ENCODE assay signal across 37 mouse cellular contexts in the genomic region with DNA sequence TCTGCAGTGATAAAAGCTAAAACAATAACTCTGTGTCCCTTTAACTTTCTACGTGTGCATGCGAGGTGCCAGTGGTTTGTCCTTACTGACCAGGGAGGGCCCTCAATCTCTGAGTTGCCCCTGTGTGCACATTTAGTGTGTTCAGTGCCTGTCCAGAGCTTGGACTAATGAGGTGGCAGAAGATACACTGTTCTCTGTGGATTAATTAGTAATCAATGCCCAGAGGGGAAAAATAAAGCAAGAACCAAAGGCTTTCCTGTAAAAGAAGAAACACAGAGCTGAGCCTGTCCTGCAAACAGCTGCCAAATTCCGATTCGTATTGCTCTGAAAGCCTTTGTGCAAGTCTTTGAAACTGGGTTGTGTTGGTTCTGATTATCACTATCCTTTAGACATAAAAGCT. TPM values are rescaled to one million over a fixed set of nuclear protein-coding genes. Genes with fewer than 3 reads are reported as not detected.
DNase-seq lines count a peak whose midpoint lies in the region; ATAC-seq and TF ChIP-seq lines count a peak whose summit lies in the region.
"Had no signal": no experiment of that assay in that cellular context is flagged by ENCODE, and none has a peak within 500 bp of the region (broad histone marks: within the 10 kb centered on the region; RNA-seq: fewer than 3 reads in every experiment).

No protein-coding gene starts in this region.

- H3K27ac ChIP-seq in heart, embryonic 15.5 days = no peak overlapping the region
- peak overlapping the region; percentile 84 for H3K27ac ChIP-seq in kidney, adult 2 months (ENCODE audit: insufficient read depth, low read depth, low read length)
- no peak overlapping the region for H3K27ac ChIP-seq in testis, adult 2 months (ENCODE audit: control insufficient read depth, insufficient read depth, low read depth, low read length)
- H3K27ac ChIP-seq: embryonic facial prominence, embryonic 13.5 days; forebrain, embryonic 10.5 days; forebrain, embryonic 15.5 days; hindbrain, embryonic 10.5 days; hindbrain, embryonic 15.5 days; kidney, postnatal 0 days; liver, embryonic 12.5 days; neural tube, embryonic 12.5 days; stomach, embryonic 15.5 days had no signal

- no peak overlapping the region for H3K4me3 ChIP-seq in heart, embryonic 15.5 days
- H3K4me3 ChIP-seq in kidney, adult 2 months (ENCODE audit: insufficient read depth, low read depth, low read length) = peak overlapping the region; percentile 46; the same call in 1 of the 2 replicates
- H3K4me3 ChIP-seq in testis, adult 2 months (ENCODE audit: control insufficient read depth, low read depth, low read length) = peak overlapping the region; percentile 92
- H3K4me3 ChIP-seq: embryonic facial prominence, embryonic 13.5 days; forebrain, embryonic 10.5 days; forebrain, embryonic 15.5 days; hindbrain, embryonic 10.5 days; hindbrain, embryonic 15.5 days; liver, embryonic 12.5 days; neural tube, embryonic 12.5 days; stomach, embryonic 15.5 days had no signal

- 0 out of 2 replicates have a peak, but pooled peaks cover 4% of the 10 kb centered on the region for H3K27me3 ChIP-seq in heart, embryonic 15.5 days
- H3K27me3 ChIP-seq in kidney, adult 2 months (replicated peaks; ENCODE audit: control insufficient read depth, insufficient read depth, low read length) = no peaks in the 10 kb centered on the region
- no peaks in the 10 kb centered on the region for H3K27me3 ChIP-seq in testis, adult 2 months (ENCODE audit: control insufficient read depth, insufficient read depth, low read length)
- H3K27me3 ChIP-seq: stomach, embryonic 15.5 days had no signal

- ATAC-seq in heart, embryonic 15.5 days (replicated peaks; ENCODE audit: insufficient number of reproducible peaks, insufficient read depth, low FRiP score, low read depth) = no peak
- ATAC-seq: forebrain, embryonic 15.5 days; inflammation-experienced regulatory T-cells, adult 6 months; liver, embryonic 12.5 days; liver, postnatal 0 days; midbrain, embryonic 16.5 days had no signal

- no peak for DNase-seq in heart, postnatal 14 days
- DNase-seq in kidney, adult 2 months = peak; percentile 65
- no peak for DNase-seq in kidney, postnatal 4 days
- DNase-seq in testis, postnatal 14 days (ENCODE audit: low spot score) = no peak
- no peak for DNase-seq in adipocyte (ENCODE audit: low spot score)
- DNase-seq: adrenal gland, adult 2 months; adrenal gland, postnatal 36 days; B cell, adult 2 months; cerebellum, adult 18-20 months; cerebellum, postnatal 10 days; gastrocnemius, postnatal 25 days; layer of hippocampus, postnatal 36 days; left cerebral cortex, postnatal 4 days; liver, postnatal 0 days; lung, postnatal 36 days; right cerebral cortex, postnatal 25 days; thymus, adult 18-20 months; thymus, postnatal 25 days had no signal

- intact Hi-C loops in heart, postnatal 14 days (cut with DNase I) = loop anchor here (5.0 kb wide), 1 partner anchor 67 kb away; the partner anchor contains the start of gene Upp1

- no peak overlapping the region for H3K9ac ChIP-seq in heart, embryonic 15.5 days
- H3K9ac ChIP-seq: embryonic facial prominence, embryonic 13.5 days; forebrain, embryonic 15.5 days; hindbrain, embryonic 15.5 days; liver, embryonic 12.5 days; liver, postnatal 0 days; neural tube, embryonic 12.5 days; stomach, embryonic 15.5 days had no signal

- no peak for TF ChIP-seq POLR2A in kidney, adult 2 months (IDR thresholded peaks at IDR 0.05; ENCODE audit: low read depth, low read length)
- no peak for TF ChIP-seq POLR2A in testis, adult 2 months (IDR thresholded peaks at IDR 0.05; ENCODE audit: control insufficient read depth, low read depth, low read length)

- peaks cover 22% of the 10 kb centered on the region for H3K4me1 ChIP-seq in heart, embryonic 15.5 days (replicated peaks)
- H3K4me1 ChIP-seq in kidney, adult 2 months (ENCODE audit: control insufficient read depth, insufficient read depth, low read length) = peaks cover 5% of the 10 kb centered on the region
- peaks cover 3% of the 10 kb centered on the region; the same call in 1 of the 2 replicates for H3K4me1 ChIP-seq in testis, adult 2 months (ENCODE audit: control insufficient read depth, insufficient read depth, low read length)

- H3K36me3 ChIP-seq in heart, embryonic 15.5 days = no peaks in the 10 kb centered on the region
- no peaks in the 10 kb centered on the region for H3K36me3 ChIP-seq in kidney, adult 2 months (ENCODE audit: control insufficient read depth, insufficient read depth, low read length)
- no peaks in the 10 kb centered on the region for H3K36me3 ChIP-seq in testis, adult 2 months (ENCODE audit: control insufficient read depth, insufficient read depth, low read length)
- H3K36me3 ChIP-seq: embryonic facial prominence, embryonic 13.5 days; forebrain, embryonic 10.5 days; forebrain, embryonic 15.5 days; hindbrain, embryonic 10.5 days; hindbrain, embryonic 15.5 days; liver, embryonic 12.5 days; neural tube, embryonic 12.5 days; stomach, embryonic 15.5 days had no signal

- TF ChIP-seq CTCF in kidney, adult 2 months (conservative IDR thresholded peaks at IDR 0.05; ENCODE audit: insufficient read depth, insufficient read length, low read depth, low read length) = no peak
- no peak for TF ChIP-seq CTCF in testis, adult 2 months (IDR thresholded peaks at IDR 0.05; ENCODE audit: control insufficient read depth, insufficient read depth, insufficient replicate concordance, low read depth, low read length)

- no peaks in the 10 kb centered on the region for H3K9me3 ChIP-seq in heart, embryonic 15.5 days (replicated peaks)
- H3K9me3 ChIP-seq: embryonic facial prominence, embryonic 13.5 days; forebrain, embryonic 10.5 days; forebrain, embryonic 15.5 days; hindbrain, embryonic 10.5 days; hindbrain, embryonic 15.5 days; liver, embryonic 12.5 days; neural tube, embryonic 12.5 days; stomach, embryonic 15.5 days had no signal

- peak overlapping the region; percentile 92 for H3K4me2 ChIP-seq in heart, embryonic 15.5 days
- H3K4me2 ChIP-seq: embryonic facial prominence, embryonic 13.5 days; forebrain, embryonic 15.5 days; liver, embryonic 12.5 days; midbrain, embryonic 11.5 days; neural tube, embryonic 12.5 days; stomach, embryonic 15.5 days had no signal

- 81% methylated on average over 4 of the region's 4 CpGs for whole genome bisulfite sequencing in heart, embryonic 15.5 days
- WGBS in kidney, adult 2 months = 62% methylated on average over 4 of the region's 4 CpGs

RNA-seq across cellular contexts. Expression of gene Sun3, which starts 1.4 kb away (rescaled TPM):
- polyA plus RNA-seq in heart, embryonic 15.5 days (2015; fragmentation: Nextera tagmentation; extraction: Ambion mirVana) = 0.49 and 0.82 TPM in 2 replicates
- 1 to 10 TPM; 2.7 to 2.8 TPM for total RNA-seq in heart, postnatal 14 days (2021)
- 1.3 and 1.4 TPM in 2 replicates for polyA plus RNA-seq in kidney, adult 2 months (2012; rRNA removed)
- polyA plus RNA-seq in testis, adult 2 months (2012; rRNA removed) = 51.6 and 68.1 TPM in 2 replicates
- total RNA-seq: adrenal gland, adult 2 months; adrenal gland, postnatal 36 days; common myeloid progenitor, adult 5-6 weeks; gastrocnemius, adult 18-20 months; gastrocnemius, postnatal 25 days; megakaryocyte, adult 5-6 weeks had no signal
- polyA plus RNA-seq: adrenal gland, adult 2 months; brain, embryonic 14.5 days; forebrain, embryonic 10.5 days; forebrain, embryonic 15.5 days; hindbrain, embryonic 10.5 days; inflammation-experienced regulatory T-cells, adult 6 months; limb, embryonic 14.5 days; liver, embryonic 12.5 days; liver, postnatal 0 days; midbrain, embryonic 11.5 days; neural tube, embryonic 12.5 days had no signal

RNA-seq across cellular contexts. Expression of gene Gm11992, which starts 1.8 kb away (rescaled TPM):
- polyA plus RNA-seq in heart, embryonic 15.5 days (2015; fragmentation: Nextera tagmentation; extraction: Ambion mirVana) = 3.3 and 5.1 TPM in 2 replicates
- total RNA-seq in heart, postnatal 14 days (2021) = 1 to 10 TPM; 1.1 TPM
- 22.0 and 28.5 TPM in 2 replicates for polyA plus RNA-seq in kidney, adult 2 months (2012; rRNA removed)
- 53.6 and 58.1 TPM in 2 replicates for polyA plus RNA-seq in testis, adult 2 months (2012; rRNA removed)
- total RNA-seq: gastrocnemius, adult 18-20 months; gastrocnemius, postnatal 25 days had no signal

RNA-seq across cellular contexts. Expression of gene Hus1, which starts 39.2 kb away (rescaled TPM):
- 12.3 and 12.6 TPM in 2 replicates for polyA plus RNA-seq in heart, embryonic 15.5 days (2015; fragmentation: Nextera tagmentation; extraction: Ambion mirVana)
- 10 to 100 TPM; 10.8 to 12.1 TPM for total RNA-seq in heart, postnatal 14 days (2021)
- polyA plus RNA-seq in kidney, adult 2 months (2012; rRNA removed) = 14.1 and 15.6 TPM in 2 replicates
- 3.7 TPM in 2 replicates for polyA plus RNA-seq in testis, adult 2 months (2012; rRNA removed)

Comparison
In these comparisons a context has a peak if more than half of its experiments do, and no peak if none do; other contexts are left out.
1. RNA of gene Sun3, which starts 1.4 kb away (polyA plus RNA-seq): 51.6 to 68.1 TPM in testis, adult 2 months; 1.3 to 1.4 TPM in kidney, adult 2 months and 0.49 to 0.82 TPM in heart, embryonic 15.5 days; every median in the first group is over 10 times any median in the second.